Mouse (Mus musculus) spleen, adult 2 months (tissue): ENCODE results near the gene Gm20388. TPM values are rescaled to one million over a fixed set of nuclear protein-coding genes. Genes with fewer than 3 reads are reported as not detected.

Experiments
- DNase-seq, 2 experiments: peaks; one replicate each; pipeline versions ENCODE4 v3.0.0 to v3.0.0-alpha.2; 2012 to 2021; ENCODE audit warnings: low spot score in 2 of 2, low read depth in 1 of 2
- H3K27ac ChIP-seq: fragments of 200-500 bp; 2 replicates; pipeline ENCODE4 v1.5.1; 2012; ENCODE audit warnings: low read length, inconsistent platforms; ENCODE audit not compliant: insufficient read depth
- H3K27me3 ChIP-seq: fragments of 200-500 bp; 2 replicates; pipeline ENCODE4 v1.6.1; 2012; ENCODE audit warnings: mild to moderate bottlenecking, moderate library complexity, low read length, inconsistent platforms; ENCODE audit not compliant: control insufficient read depth, insufficient read depth
- H3K36me3 ChIP-seq: fragments of 200-500 bp; 2 replicates; pipeline ENCODE4 v1.6.1; 2012; ENCODE audit warnings: mild to moderate bottlenecking, low read length, inconsistent platforms; ENCODE audit not compliant: control insufficient read depth, insufficient read depth
- H3K4me1 ChIP-seq: fragments of 200-500 bp; 2 replicates; pipeline ENCODE4 v1.6.1; 2011; ENCODE audit warnings: inconsistent platforms; ENCODE audit not compliant: control insufficient read depth, insufficient read depth, insufficient read length
- H3K4me3 ChIP-seq: fragments of 200-500 bp; 2 replicates; pipeline ENCODE4 v1.5.1; 2011; ENCODE audit warnings: mild to moderate bottlenecking, inconsistent platforms; ENCODE audit not compliant: insufficient read depth, insufficient read length; ENCODE audit errors: extremely low read depth
- CTCF ChIP-seq: fragments of 200-500 bp; IDR thresholded peaks from 2 replicates; pipeline ENCODE4 v1.5.1; 2011; ENCODE audit warnings: mild to moderate bottlenecking, inconsistent platforms; ENCODE audit not compliant: insufficient read depth, insufficient read length, insufficient replicate concordance; ENCODE audit errors: extremely low read depth
- POLR2A ChIP-seq: fragments of 200-500 bp; IDR thresholded peaks from 2 replicates; pipeline ENCODE4 v1.6.1; 2011; ENCODE audit warnings: low read depth, low read length, inconsistent platforms
- whole genome bisulfite sequencing: fragments of 180-500 bp; shearing (Covaris S2); methylation state at CpG from one replicate; pipeline ENCODE4 v1.1.7; 2018; 5-methylcytosine and 5-hydroxymethylcytosine counted together
- polyA plus RNA-seq: library from polyadenylated mRNA; depleted of rRNA; stranded (reverse); fragments of >200 nt; gene quantifications from 2 replicates; pipeline ENCODE4 v1.2.3, GENCODE M21; 2012

Gene Gm20388
- polyA plus RNA-seq, 1 experiment, result 26.1 TPM

GRCm38 (mm10) chr8:121528790-121529189 is 1618.1 kb downstream of the Gm20388 start:
- no peak overlapping the region for H3K4me3 ChIP-seq
- no peaks in the 10 kb centered on the region for H3K36me3 ChIP-seq
- TF ChIP-seq CTCF, result no peak
- WGBS, result 91% methylated on average over 15 of the region's 15 CpGs
- H3K27me3 ChIP-seq, result no peaks in the 10 kb centered on the region
- no peaks in the 10 kb centered on the region for H3K4me1 ChIP-seq
- DNase-seq, result no peak
- no peak overlapping the region for H3K27ac ChIP-seq

GRCm38 (mm10) chr8:121530639-121531038 is 1620.0 kb downstream of the Gm20388 start:
- Histone ChIP-seq H3K4me3 (no peak overlapping the region), H3K27ac (no peak overlapping the region), H3K27me3 (no peaks in the 10 kb centered on the region), H3K36me3 (no peaks in the 10 kb centered on the region), H3K4me1 (no peaks in the 10 kb centered on the region)
- WGBS, result 77% methylated on average over 10 of the region's 10 CpGs
- TF ChIP-seq POLR2A, result no peak
- no peak for TF ChIP-seq CTCF
- DNase-seq, result no peak

DNA sequence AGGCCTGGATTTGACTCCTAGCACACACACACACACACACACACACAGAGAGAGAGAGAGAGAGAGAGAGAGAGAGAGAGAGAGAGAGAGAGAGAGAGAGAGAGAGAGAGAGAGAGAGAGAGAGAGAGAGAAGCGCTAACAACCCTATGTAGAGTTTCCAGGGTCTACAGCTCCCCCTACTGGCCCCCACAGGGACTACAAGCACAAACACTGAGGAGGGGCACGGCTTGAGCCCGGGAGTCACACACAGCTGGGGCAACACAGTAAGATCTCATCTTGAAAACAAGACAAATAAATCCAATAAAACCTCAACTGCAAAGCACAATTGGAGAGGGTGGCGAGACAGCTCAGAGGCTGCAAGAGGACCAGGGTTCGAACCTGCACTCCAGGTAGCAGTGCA is 1621.7 kb downstream of the Gm20388 start:
- DNase-seq, result no peak
- Histone ChIP-seq H3K4me3 (no peak overlapping the region), H3K27ac (no peak overlapping the region), H3K36me3 (no peaks in the 10 kb centered on the region), H3K27me3 (no peaks in the 10 kb centered on the region), H3K4me1 (no peaks in the 10 kb centered on the region)
- TF ChIP-seq CTCF (peak; percentile 23; the same call in 1 of the 2 replicates), POLR2A (no peak)
- 52% methylated on average over 5 of the region's 5 CpGs for WGBS

DNA sequence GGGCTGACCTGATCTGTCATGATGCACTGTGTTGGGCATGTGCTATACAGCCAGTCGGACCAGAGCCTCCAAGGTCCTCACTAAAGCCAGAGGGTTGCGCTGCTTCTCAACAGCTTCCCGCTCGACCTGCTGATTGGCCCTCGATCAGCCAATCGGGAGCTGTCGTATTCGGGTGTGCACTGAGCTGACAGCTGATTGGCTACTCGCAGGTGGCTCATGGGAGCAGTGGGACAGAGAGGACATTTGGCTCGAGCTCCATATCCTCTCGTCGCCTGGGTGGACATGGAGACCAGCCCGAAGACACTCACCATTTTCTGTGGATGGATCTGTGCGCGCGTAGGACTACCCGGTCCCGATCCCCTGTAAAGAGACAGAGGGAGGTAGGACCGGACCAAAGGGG is 1631.2 kb downstream of the Gm20388 start:
- H3K4me1 ChIP-seq, result no peaks in the 10 kb centered on the region
- DNase-seq, result no peak
- H3K27me3 ChIP-seq, result no peaks in the 10 kb centered on the region
- WGBS, result 79% methylated on average over 19 of the region's 19 CpGs
- no peak overlapping the region for H3K4me3 ChIP-seq
- no peak for TF ChIP-seq CTCF
- H3K27ac ChIP-seq, result no peak overlapping the region
- H3K36me3 ChIP-seq, result no peaks in the 10 kb centered on the region

DNA sequence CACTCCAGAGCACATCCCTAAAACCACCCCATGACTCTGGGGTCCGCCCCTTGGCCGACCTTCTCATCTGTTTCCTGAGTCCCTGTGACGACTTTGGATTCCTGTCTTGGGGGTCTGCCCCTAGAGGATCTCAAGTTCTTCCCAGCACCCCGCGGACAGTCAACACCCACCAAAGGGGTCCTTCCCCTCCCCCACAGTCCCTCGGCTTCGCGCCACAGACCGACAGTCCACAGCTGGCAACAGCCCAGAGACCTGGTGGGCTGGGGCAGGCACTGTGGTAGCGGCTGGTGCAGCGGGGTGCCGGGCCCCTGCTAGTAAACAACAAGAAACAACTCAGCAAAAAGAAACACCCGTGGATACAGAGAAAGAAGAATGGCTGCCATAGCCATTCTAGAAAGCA is 1632.3 kb downstream of the Gm20388 start:
- Histone ChIP-seq H3K27me3 (no peaks in the 10 kb centered on the region), H3K4me1 (no peaks in the 10 kb centered on the region), H3K27ac (no peak overlapping the region), H3K4me3 (no peak overlapping the region), H3K36me3 (no peaks in the 10 kb centered on the region)
- DNase-seq, result no peak
- WGBS, result 58% methylated on average over 13 of the region's 13 CpGs
- no peak for TF ChIP-seq POLR2A
- no peak for TF ChIP-seq CTCF

DNA sequence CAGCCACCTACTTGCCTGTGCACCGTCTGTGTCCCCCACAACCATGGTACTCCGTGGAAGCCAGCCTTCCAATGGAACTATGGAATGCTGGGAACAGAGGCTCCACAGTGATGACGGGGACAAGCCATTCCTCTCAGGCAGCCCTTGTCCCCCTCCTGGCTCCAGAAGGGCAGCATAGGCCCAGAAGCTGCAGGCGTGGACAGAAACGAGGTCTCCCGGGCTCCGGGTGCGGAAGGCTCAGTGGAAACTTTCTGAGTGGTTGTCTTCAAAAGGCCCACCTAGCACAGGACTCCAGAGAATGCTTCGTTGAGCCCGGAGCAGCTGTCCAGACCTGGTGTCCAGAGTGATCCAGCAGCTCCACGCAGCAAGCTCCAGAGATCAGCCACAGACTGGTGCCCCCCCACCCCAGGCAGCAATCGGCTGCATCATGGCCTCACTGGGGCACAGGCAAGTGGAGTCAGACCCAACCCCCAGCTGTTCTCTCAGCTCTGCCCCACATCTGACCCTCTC is 1633.7 kb downstream of the Gm20388 start, which contains the start of gene 1700018B08Rik:
Gene 1700018B08Rik (minus strand): TSS at position 45 of the 510 bp plus-strand sequence.
- 78% methylated on average over 12 of the region's 12 CpGs for WGBS
- Histone ChIP-seq H3K36me3 (no peaks in the 10 kb centered on the region), H3K27me3 (no peaks in the 10 kb centered on the region), H3K4me1 (no peaks in the 10 kb centered on the region), H3K27ac (no peak within 1 kb of the TSS), H3K4me3 (no peak within 1 kb of the TSS)
- TF ChIP-seq POLR2A, result no peak
- TF ChIP-seq CTCF, result no peak
- no peak for DNase-seq

- no peaks in the 10 kb centered on the region for H3K27me3 ChIP-seq
- DNase-seq, result no peak
- WGBS, result 71% methylated on average over 11 of the region's 11 CpGs
- H3K4me1 ChIP-seq, result no peaks in the 10 kb centered on the region
- no peak overlapping the region for H3K27ac ChIP-seq
- H3K36me3 ChIP-seq, result no peaks in the 10 kb centered on the region
- no peak overlapping the region for H3K4me3 ChIP-seq
- TF ChIP-seq CTCF (no peak), POLR2A (no peak)
These were observed 1634.3 kb downstream of the Gm20388 start for GRCm38 (mm10) chr8:121544936-121545335.
